Mouse (Mus musculus): ENCODE results near the gene Tcf20.

DNA sequence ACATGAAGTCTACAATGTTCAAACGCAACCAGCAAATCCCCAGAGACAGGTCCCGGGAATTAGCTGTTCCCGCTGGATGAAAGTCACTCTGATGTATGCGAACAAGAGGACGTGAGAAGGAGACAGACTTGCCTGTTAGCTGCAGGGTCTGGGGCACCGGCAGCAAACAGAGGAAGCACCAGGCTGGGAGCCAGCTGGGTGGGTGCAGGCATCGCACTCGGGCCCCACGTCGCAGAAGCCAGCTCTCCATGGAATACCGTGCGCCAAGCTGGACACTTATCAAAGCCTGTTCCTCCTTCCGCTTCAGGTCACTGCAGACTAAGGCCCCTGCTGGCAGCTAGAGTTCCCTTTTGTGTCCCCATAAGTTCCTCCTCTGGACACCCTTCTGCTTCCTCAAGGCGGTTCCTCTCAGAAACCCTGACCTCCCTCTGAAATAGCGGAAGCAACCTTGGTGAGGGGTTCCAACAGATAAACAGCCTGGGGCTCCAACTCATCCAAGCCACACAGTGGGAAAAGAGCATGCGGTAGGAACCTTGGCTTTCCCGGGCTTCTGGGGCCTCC, 45.4 kb upstream of the Tcf20 start, which contains the start of gene Nfam1:
- TF ChIP-seq HCFC1 (IDR thresholded peaks at IDR 0.05; ENCODE audit: borderline replicate concordance, insufficient read depth, low read length) (no peak), ZC3H11A (IDR thresholded peaks at IDR 0.05; ENCODE audit: borderline replicate concordance, low read depth, low read length) (no peak), MAFK (IDR thresholded peaks at IDR 0.05; ENCODE audit: insufficient read depth, low read depth, low read length) (no peak), CHD2 (IDR thresholded peaks at IDR 0.05; ENCODE audit: low read depth, low read length) (no peak)
